Mouse (Mus musculus): ENCODE measurements around the gene Tead2. TPM values are rescaled to one million over a fixed set of nuclear protein-coding genes. Genes with fewer than 3 reads are reported as not detected.

The Tead2 gene
- polyA plus RNA-seq, 1 experiment from 2014 or later = 222 TPM

- TF ChIP-seq CTCF (IDR thresholded peaks at IDR 0.05; ENCODE audit: low read depth) = no peak
- no peak overlapping the region for H3K27ac ChIP-seq (ENCODE audit: low read depth)
- H3K9ac ChIP-seq = no peak overlapping the region
- no peak for DNase-seq
- no peaks in the 10 kb centered on the region for H3K4me1 ChIP-seq (ENCODE audit: insufficient read depth)
- no peaks in the 10 kb centered on the region for H3K9me3 ChIP-seq (ENCODE audit: low read depth, low read length)
- H3K36me3 ChIP-seq (ENCODE audit: insufficient read depth) = peaks cover 95% of the 10 kb centered on the region
- ATAC-seq (ENCODE audit: insufficient read depth) = no peak
- no peaks in the 10 kb centered on the region for H3K27me3 ChIP-seq (ENCODE audit: insufficient read depth, low read length)
- 89% methylated on average over 18 of the region's 18 CpGs for WGBS
- H3K4me2 ChIP-seq = no peak overlapping the region
- no peak overlapping the region for H3K4me3 ChIP-seq (ENCODE audit: low read depth, low read length)
Measured at GRCm38 (mm10) chr7:45228548-45228947, 13.0 kb downstream of the Tead2 start.

- DNase-seq (no peak), ATAC-seq (ENCODE audit: insufficient read depth) (no peak)
- TF ChIP-seq CTCF (IDR thresholded peaks at IDR 0.05; ENCODE audit: low read depth) = no peak
- no peaks in the 10 kb centered on the region for H3K9me3 ChIP-seq (ENCODE audit: low read depth, low read length)
- WGBS = 90% methylated on average over 8 of the region's 8 CpGs
- H3K4me2 ChIP-seq = no peak overlapping the region
- no peaks in the 10 kb centered on the region for H3K27me3 ChIP-seq (ENCODE audit: insufficient read depth, low read length)
- no peak overlapping the region for H3K27ac ChIP-seq (ENCODE audit: low read depth)
- no peak overlapping the region for H3K4me3 ChIP-seq (ENCODE audit: low read depth, low read length)
- no peaks in the 10 kb centered on the region for H3K4me1 ChIP-seq (ENCODE audit: insufficient read depth)
- H3K36me3 ChIP-seq (ENCODE audit: insufficient read depth) = peaks cover 95% of the 10 kb centered on the region
- H3K9ac ChIP-seq = no peak overlapping the region
Measured at GRCm38 (mm10) chr7:45229046-45229445, 13.5 kb downstream of the Tead2 start.

- H3K9me3 ChIP-seq (ENCODE audit: low read depth, low read length) = no peaks in the 10 kb centered on the region
- peaks cover 91% of the 10 kb centered on the region for H3K36me3 ChIP-seq (ENCODE audit: insufficient read depth)
- H3K9ac ChIP-seq = no peak overlapping the region
- ATAC-seq (ENCODE audit: insufficient read depth) = no peak
- no peak for DNase-seq
- no peak for TF ChIP-seq CTCF (IDR thresholded peaks at IDR 0.05; ENCODE audit: low read depth)
- no peak overlapping the region for H3K4me2 ChIP-seq
- 88% methylated on average over 7 of the region's 7 CpGs for WGBS
- H3K27ac ChIP-seq (ENCODE audit: low read depth) = no peak overlapping the region
- H3K27me3 ChIP-seq (ENCODE audit: insufficient read depth, low read length) = no peaks in the 10 kb centered on the region
- no peak overlapping the region for H3K4me3 ChIP-seq (ENCODE audit: low read depth, low read length)
- H3K4me1 ChIP-seq (ENCODE audit: insufficient read depth) = peaks cover under 1% of the 10 kb centered on the region; the same call in 1 of the 2 replicates
Measured at GRCm38 (mm10) chr7:45229459-45230203, 14.1 kb downstream of the Tead2 start.

GRCm38 (mm10) chr7:45231192-45231591, 15.6 kb downstream of the Tead2 start:
- peaks cover 75% of the 10 kb centered on the region for H3K36me3 ChIP-seq (ENCODE audit: insufficient read depth)
- H3K27ac ChIP-seq (ENCODE audit: low read depth) = no peak overlapping the region
- no peak overlapping the region for H3K4me3 ChIP-seq (ENCODE audit: low read depth, low read length)
- no peak overlapping the region for H3K4me2 ChIP-seq
- 84% methylated on average over 12 of the region's 12 CpGs for WGBS
- DNase-seq (no peak), ATAC-seq (ENCODE audit: insufficient read depth) (no peak)
- no peaks in the 10 kb centered on the region for H3K9me3 ChIP-seq (ENCODE audit: low read depth, low read length)
- no peaks in the 10 kb centered on the region for H3K27me3 ChIP-seq (ENCODE audit: insufficient read depth, low read length)
- TF ChIP-seq CTCF (IDR thresholded peaks at IDR 0.05; ENCODE audit: low read depth) = no peak
- peaks cover 3% of the 10 kb centered on the region; the same call in 1 of the 2 replicates for H3K4me1 ChIP-seq (ENCODE audit: insufficient read depth)
- H3K9ac ChIP-seq = no peak overlapping the region

GRCm38 (mm10) chr7:45231941-45232340, 16.4 kb downstream of the Tead2 start:
- Histone ChIP-seq H3K4me3 (ENCODE audit: low read depth, low read length) (no peak overlapping the region), H3K9ac (no peak overlapping the region), H3K9me3 (ENCODE audit: low read depth, low read length) (no peaks in the 10 kb centered on the region), H3K27ac (ENCODE audit: low read depth) (no peak overlapping the region), H3K36me3 (ENCODE audit: insufficient read depth) (peaks cover 68% of the 10 kb centered on the region), H3K4me1 (ENCODE audit: insufficient read depth) (peaks cover 3% of the 10 kb centered on the region; the same call in 1 of the 2 replicates), H3K4me2 (no peak overlapping the region), H3K27me3 (ENCODE audit: insufficient read depth, low read length) (no peaks in the 10 kb centered on the region)
- no peak for TF ChIP-seq CTCF (IDR thresholded peaks at IDR 0.05; ENCODE audit: low read depth)
- no peak for DNase-seq
- no peak for ATAC-seq (ENCODE audit: insufficient read depth)
- 81% methylated on average over 11 of the region's 11 CpGs for WGBS

- Histone ChIP-seq H3K27ac (ENCODE audit: low read depth) (no peak overlapping the region), H3K9me3 (ENCODE audit: low read depth, low read length) (no peaks in the 10 kb centered on the region), H3K4me1 (ENCODE audit: insufficient read depth) (peaks cover 3% of the 10 kb centered on the region; the same call in 1 of the 2 replicates), H3K36me3 (ENCODE audit: insufficient read depth) (peaks cover 60% of the 10 kb centered on the region), H3K9ac (no peak overlapping the region), H3K27me3 (ENCODE audit: insufficient read depth, low read length) (no peaks in the 10 kb centered on the region), H3K4me3 (ENCODE audit: low read depth, low read length) (no peak overlapping the region), H3K4me2 (no peak overlapping the region)
- WGBS = 54% methylated on average over 13 of the region's 13 CpGs
- TF ChIP-seq CTCF (IDR thresholded peaks at IDR 0.05; ENCODE audit: low read depth) = no peak
- DNase-seq (no peak), ATAC-seq (ENCODE audit: insufficient read depth) (no peak)
Measured at GRCm38 (mm10) chr7:45232716-45233465, 17.3 kb downstream of the Tead2 start.

Measured in lung, embryonic 14.5 days (tissue).